Mouse (Mus musculus) neutrophil, adult 5-6 weeks (primary cell): ENCODE measurements around the gene Cmc4. TPM values are rescaled to one million over a fixed set of nuclear protein-coding genes. Genes with fewer than 3 reads are reported as not detected.

Source experiments
- ATAC-seq: fragments of 151-379, 151-347 bp; 2 replicates; pipeline ENCODE4 v1.8.0; 2017; ENCODE audit warnings: mild to moderate bottlenecking, moderate TSS enrichment; ENCODE audit not compliant: insufficient number of reproducible peaks, poor library complexity, low FRiP score, severe bottlenecking; ENCODE audit errors: extremely low read depth
- total RNA-seq: library from RNA; stranded (forward); fragments of 200-1000 nt; gene quantifications from 2 replicates; pipeline ENCODE4 v1.2.3, GENCODE M21; 2017

Gene Cmc4
- 7.6 and 9.6 TPM in 2 replicates for total RNA-seq

- peak; percentile 99 for ATAC-seq
Observed at GRCm38 (mm10) chrX:75415936-75416785, at the start of gene Cmc4, which contains the start of the genes Mtcp1 and Brcc3. Gene Cmc4, minus strand, starts transcription at chrX:75416584. Gene Mtcp1, minus strand, starts transcription at chrX:75416588. Gene Brcc3, plus strand, starts transcription at chrX:75416628.

GRCm38 (mm10) chrX:75454597-75454996 lies 38.2 kb upstream of the Cmc4 start:
- no peak for ATAC-seq

- no peak for ATAC-seq
Observed at GRCm38 (mm10) chrX:75409711-75410110, 6.7 kb downstream of the Cmc4 start.

GRCm38 (mm10) chrX:75403350-75403749 lies 13.0 kb downstream of the Cmc4 start:
- no peak for ATAC-seq

GRCm38 (mm10) chrX:75402668-75403067 lies 13.7 kb downstream of the Cmc4 start:
- no peak for ATAC-seq

GRCm38 (mm10) chrX:75399471-75399870 lies 16.9 kb downstream of the Cmc4 start:
- ATAC-seq = no peak

- peak; percentile 72 for ATAC-seq
Observed at GRCm38 (mm10) chrX:75382195-75382771, 34.1 kb downstream of the Cmc4 start, which contains the start of the genes Fundc2 and F8. Gene Fundc2, plus strand, starts transcription at chrX:75382399. Gene F8, minus strand, starts transcription at chrX:75382615.

- no peak for ATAC-seq
Observed at GRCm38 (mm10) chrX:75381699-75382098, 34.7 kb downstream of the Cmc4 start.

GRCm38 (mm10) chrX:75381176-75381575 lies 35.2 kb downstream of the Cmc4 start:
- no peak for ATAC-seq

- ATAC-seq = no peak
Observed at GRCm38 (mm10) chrX:75376815-75377214, 39.6 kb downstream of the Cmc4 start.

GRCm38 (mm10) chrX:75372666-75373425 lies 43.5 kb downstream of the Cmc4 start:
- ATAC-seq = no peak

- no peak for ATAC-seq
Observed at GRCm38 (mm10) chrX:75370197-75370596, 46.2 kb downstream of the Cmc4 start.

Other genes with a start within 250 kb of the Cmc4 start
- 9.1 and 9.4 TPM in 2 replicates for gene Fundc2, start 34.2 kb downstream of the Cmc4 start, total RNA-seq
- gene F8, start 34.0 kb downstream of the Cmc4 start, total RNA-seq = 0.58 and 0.61 TPM in 2 replicates
- gene Mtcp1, start within 50 bp of the Cmc4 start, total RNA-seq = 23.9 and 25.4 TPM in 2 replicates
- gene Brcc3, start within 50 bp of the Cmc4 start, total RNA-seq = 26.5 and 28.6 TPM in 2 replicates
- gene Vbp1, start 97.7 kb upstream of the Cmc4 start, total RNA-seq = 79.7 and 83.7 TPM in 2 replicates
- 0.12 TPM in 1 of 2 replicates, not detected in the other for gene Rab39b, start 161.6 kb upstream of the Cmc4 start, total RNA-seq